Mouse (Mus musculus) C3H10T1/2 (cell line): Measurements from ENCODE around the gene Atp1a4. TPM values are rescaled to one million over a fixed set of nuclear protein-coding genes. Genes with fewer than 3 reads are reported as not detected.

Source experiments
- polyA plus RNA-seq, 2 experiments: library from polyadenylated mRNA; unstranded; fragments of >200 nt; fragmentation: generic; extraction: Trizol; gene quantifications; one replicate each; pipeline ENCODE4 v1.2.1; 2012; ENCODE audit warnings: missing spikeins in 2 of 2

The Atp1a4 gene
- not detected for polyA plus RNA-seq

DNA sequence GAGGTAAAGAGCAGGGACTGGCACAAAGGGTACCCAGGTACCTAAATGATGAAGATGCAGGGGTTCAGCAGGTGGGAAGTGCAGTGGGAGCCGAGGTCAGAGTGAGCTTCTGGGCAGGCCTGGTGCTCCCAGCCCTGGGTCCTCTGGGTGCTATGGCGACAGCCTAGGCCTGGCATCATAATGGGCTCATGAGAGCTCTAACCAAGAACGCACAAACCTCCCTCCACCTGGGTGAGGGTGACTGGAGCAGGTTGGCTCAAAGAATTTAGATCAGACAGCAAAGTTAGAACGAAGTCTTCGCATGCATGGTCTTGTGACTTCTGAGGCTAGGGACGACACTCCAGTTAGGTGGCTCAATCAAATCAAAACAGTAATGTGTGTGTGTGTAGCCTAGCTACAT lies at the start of gene Atp1a4:
TSS of gene Atp1a4 (minus strand) at position 101 of the 400 bp plus-strand sequence.

DNA sequence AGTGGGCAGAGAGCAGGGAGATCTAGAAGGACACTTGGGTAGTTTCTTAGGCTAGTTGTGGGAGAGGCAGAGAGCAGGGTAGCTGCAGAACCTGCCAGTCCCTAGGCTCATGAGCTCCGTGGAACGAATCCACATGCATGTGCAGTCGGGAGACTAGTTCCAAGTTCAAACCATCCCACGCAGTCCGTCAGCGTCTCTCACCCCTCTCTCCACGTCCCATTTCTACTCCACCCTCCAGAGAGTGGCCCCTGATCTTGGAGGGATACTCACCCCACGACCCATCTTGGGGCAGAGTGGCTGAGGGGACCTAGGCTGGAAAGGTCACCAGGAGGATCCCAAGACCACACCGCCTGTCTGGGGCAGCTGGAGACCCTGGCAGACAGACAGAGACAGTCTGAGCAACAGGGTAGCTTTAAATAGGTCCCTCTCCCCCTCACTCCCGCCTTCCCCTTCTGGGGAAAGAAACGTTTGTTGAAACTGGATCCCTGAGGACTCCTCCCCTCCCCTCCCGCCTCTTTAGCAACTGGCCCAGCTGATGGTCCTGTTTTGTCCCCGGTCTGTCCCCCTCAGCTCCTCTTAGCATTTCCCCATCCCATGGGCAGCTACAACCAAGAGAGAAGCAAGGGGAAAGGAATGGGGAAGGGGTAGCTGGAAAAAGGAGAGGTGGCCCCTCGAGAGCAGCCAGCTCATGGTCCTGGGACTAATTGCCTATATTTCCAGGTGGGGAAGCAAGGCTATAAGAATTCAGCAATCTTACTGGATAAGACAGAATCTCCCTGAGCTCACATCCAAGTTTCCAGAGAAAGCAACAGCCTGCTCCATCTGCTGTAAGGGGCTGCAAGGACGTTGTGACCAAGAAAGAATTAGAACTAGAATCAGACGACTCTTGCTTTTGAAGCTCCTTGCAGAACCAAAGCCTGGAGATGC lies 39.7 kb upstream of the Atp1a4 start, which contains the start of gene Atp1a2:
TSS of gene Atp1a2 (minus strand) at position 454 of the 927 bp plus-strand sequence.

DNA sequence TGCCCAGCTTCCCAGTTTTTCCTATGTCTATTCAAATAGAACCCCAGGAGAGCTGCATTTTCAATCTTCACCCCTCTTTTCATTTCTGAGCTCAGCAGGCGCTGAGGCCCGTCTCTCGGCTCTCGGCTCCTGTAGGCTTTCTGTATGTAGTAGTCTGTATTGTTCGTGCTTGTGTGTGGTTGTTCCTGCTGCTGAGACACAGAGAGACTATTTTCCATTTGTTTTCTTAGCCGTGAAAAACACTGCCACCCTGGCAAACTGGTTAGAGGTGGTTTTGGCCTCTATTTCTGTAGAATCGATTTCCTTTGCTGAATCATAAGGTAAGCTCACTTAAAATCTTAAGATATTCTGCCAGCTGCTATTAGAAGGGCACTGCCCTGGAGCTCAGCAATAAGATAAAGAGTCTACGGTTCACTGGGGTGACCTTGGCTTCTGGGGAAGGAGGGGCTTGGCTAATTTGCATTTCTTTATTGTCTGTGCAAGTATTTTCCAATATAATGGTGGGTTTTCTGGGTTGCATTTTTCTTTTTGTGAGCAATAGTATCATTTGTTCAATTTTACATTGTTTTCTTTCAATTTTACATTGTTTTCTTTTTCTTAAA lies 3.4 kb upstream of the Atp1a4 start, which contains the start of gene Igsf8:
TSS of gene Igsf8 (plus strand) at position 165 of the 602 bp plus-strand sequence.

DNA sequence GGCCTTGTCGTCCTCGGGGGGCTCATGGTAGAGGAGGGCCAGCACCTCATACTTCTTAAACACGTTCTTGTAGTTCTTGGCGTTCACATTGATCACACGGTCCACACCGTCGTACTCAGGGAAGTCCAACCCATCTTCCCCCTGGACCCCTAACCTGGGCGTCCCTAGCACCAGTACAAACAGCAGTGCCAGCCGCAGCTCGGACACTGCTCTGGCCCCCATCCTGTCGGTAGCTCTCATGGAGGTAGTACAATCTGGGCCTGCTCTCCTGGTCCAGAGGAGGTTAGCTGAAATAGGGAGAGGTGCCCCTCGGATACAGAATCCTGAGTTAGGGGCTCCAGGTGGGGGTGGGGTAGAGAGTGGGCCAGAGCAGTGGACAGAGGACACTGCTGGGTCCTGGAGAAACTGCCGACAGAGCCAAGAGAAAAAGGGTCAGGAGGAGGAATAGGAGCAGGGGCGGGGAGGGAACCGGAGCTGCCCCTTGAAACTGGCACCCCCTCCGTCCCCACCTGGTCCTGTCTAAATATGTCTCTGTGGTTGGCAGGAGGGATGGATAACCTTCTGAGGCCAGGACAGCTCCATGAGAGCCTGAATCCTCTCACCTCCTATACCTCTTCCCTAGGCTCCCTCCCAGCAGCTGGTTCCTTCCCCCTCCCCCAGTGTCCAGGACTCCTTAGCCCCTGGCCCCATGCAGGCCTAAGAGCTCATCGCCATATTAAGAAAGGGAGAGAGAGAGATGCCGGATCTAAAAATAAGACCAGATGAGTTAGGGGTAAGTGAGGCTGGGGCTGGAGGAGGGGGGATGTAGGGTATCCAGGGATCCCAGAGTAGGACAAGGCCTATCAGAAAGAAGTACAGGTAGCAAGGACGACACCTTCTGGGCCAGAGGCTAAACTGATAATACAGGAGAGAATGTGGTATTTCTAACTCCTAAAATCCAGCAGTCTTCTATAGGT lies 38.5 kb downstream of the Atp1a4 start, which contains the start of gene Casq1:
TSS of gene Casq1 (minus strand) at position 418 of the 956 bp plus-strand sequence.

DNA sequence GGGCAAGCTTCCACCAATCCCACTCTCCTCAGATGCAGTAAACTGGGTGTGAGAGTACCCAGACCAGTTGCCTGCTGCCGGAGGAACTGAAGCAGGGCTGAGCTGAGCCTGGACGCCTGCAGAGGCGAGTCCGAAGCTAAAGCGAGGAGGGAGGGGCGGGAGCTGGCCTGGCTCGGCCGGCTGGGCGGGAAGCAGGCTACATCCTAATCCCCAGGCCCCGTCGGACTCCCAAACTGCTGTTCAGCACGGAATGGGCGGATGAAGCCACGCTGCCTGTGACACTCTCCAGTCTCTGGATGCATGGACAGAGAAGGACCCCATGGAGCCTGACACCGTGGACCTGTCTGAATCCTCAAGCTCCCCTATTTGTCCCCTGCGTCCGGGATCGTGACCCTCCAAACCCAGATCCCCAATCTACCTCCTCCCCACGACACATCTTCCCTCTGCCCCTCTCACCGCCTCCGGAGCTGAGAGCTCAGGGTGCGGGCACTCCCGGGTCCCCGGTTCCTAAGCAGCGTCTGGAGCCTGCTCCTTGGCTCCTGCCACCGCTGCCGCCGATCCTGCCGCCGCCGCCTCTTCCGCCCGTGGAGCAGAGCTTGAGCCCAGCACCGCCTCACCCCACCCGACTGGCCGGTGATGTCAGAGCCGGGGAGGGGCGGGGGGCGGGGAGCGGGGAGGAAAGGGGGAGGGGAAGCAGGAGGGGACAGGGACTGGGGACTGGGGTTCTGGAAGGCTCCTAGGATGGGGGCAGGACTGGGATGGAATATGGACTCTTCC lies 51.9 kb downstream of the Atp1a4 start, which contains the start of gene Pea15a:
TSS of gene Pea15a (minus strand) at position 664 of the 777 bp plus-strand sequence.

Other genes with a start within 250 kb of the Atp1a4 start
- gene Vangl2, start 230.0 kb downstream of the Atp1a4 start, polyA plus RNA-seq: 1 to 10 TPM; 1.4 to 5.0 TPM
- not detected for gene Nhlh1, start 200.8 kb downstream of the Atp1a4 start, polyA plus RNA-seq
- 100 to 1,000 TPM in 1 of 2 experiments, 10 to 100 TPM in 1; 49.1 to 154 TPM for gene Copa, start 175.9 kb downstream of the Atp1a4 start, polyA plus RNA-seq
- gene Ncstn, start 175.6 kb downstream of the Atp1a4 start, polyA plus RNA-seq: 10 to 100 TPM in 1 of 2 experiments, 1 to 10 TPM in 1; 9.3 to 52.9 TPM
- 10 to 100 TPM; 22.3 to 50.0 TPM for gene Pex19, start 131.7 kb downstream of the Atp1a4 start, polyA plus RNA-seq
- gene Dcaf8, start 110.3 kb downstream of the Atp1a4 start, polyA plus RNA-seq: 10 to 100 TPM in 1 of 2 experiments, 1 to 10 TPM in 1; 8.8 to 50.5 TPM
- gene Pea15a, start 51.6 kb downstream of the Atp1a4 start, polyA plus RNA-seq: 10 to 100 TPM; 38.3 to 71.0 TPM
- gene Casq1, start 38.5 kb downstream of the Atp1a4 start, polyA plus RNA-seq: under 1 TPM; 0.02 to 0.40 TPM
- gene Igsf8, start 3.2 kb upstream of the Atp1a4 start, polyA plus RNA-seq: 10 to 100 TPM; 24.5 to 59.9 TPM
- under 1 TPM in 1 of 2 experiments, not detected in 1; 0.02 TPM for gene Atp1a2, start 39.6 kb upstream of the Atp1a4 start, polyA plus RNA-seq
- under 1 TPM; under 0.01 to 0.19 TPM for gene Kcnj9, start 70.9 kb upstream of the Atp1a4 start, polyA plus RNA-seq
- under 1 TPM in 1 of 2 experiments, not detected in 1; 0.01 TPM for gene Kcnj10, start 82.8 kb upstream of the Atp1a4 start, polyA plus RNA-seq
- 1 to 10 TPM in 1 of 2 experiments, under 1 TPM in 1; 0.43 to 1.8 TPM for gene Pigm, start 118.1 kb upstream of the Atp1a4 start, polyA plus RNA-seq
- gene Slamf9, start 216.9 kb upstream of the Atp1a4 start, polyA plus RNA-seq: not detected
- 1 to 10 TPM in 1 of 2 experiments, under 1 TPM in 1; 0.41 to 3.1 TPM for gene Igsf9, start 223.4 kb upstream of the Atp1a4 start, polyA plus RNA-seq
- gene Tagln2, start 241.6 kb upstream of the Atp1a4 start, polyA plus RNA-seq: 100 to 1,000 TPM; 218 to 523 TPM